Mouse (Mus musculus): ENCODE data around the gene Timm29. TPM values are rescaled to one million over a fixed set of nuclear protein-coding genes. Genes with fewer than 3 reads are reported as not detected.

Timm29 gene
- 1.9 TPM for polyA plus RNA-seq (2017; shearing (Covaris generic))

DNA sequence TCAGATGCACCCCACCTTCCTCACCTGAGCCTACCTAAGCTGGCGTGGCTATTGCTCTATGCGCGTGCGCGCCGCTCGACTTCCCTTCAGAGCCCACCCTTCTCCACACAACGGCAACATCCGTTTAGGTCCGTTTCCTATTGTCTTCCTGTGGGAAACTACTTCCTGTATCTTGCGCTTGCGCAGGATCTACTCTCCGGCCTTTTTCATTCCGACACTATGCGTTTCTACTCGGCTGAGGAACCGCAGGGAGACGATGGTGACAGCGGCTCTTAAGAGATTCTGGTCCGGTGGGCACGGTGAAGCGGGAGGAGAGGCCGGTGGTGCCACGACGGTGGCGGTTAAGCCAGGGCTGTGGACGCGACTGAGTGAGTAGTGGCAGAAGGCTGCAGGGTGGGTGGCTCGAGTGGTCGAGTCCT, at the start of gene Timm29, which contains the start of gene Yipf2:
Gene Timm29 (plus strand): TSS at position 20 of the 419 bp plus-strand sequence.
Gene Yipf2 (minus strand): TSS at position 126 of the 419 bp plus-strand sequence.

DNA sequence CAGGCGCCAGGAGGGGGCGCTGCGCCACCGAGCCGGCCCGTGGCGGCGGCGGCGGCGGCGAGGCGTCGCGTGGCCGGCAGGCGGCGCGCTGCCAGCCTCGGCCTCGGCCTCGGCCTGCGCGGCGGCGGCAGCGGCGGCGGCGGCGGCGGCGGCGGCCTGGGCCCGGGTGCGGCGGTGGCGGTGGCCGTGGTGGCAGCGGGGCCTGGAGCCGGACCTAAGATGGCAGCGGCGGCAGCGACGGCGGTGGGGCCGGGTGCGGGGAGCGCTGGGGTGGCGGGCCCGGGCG, 45.8 kb upstream of the Timm29 start, which contains the start of gene Carm1:
Gene Carm1 (plus strand): TSS at position 106 of the 286 bp plus-strand sequence.

DNA sequence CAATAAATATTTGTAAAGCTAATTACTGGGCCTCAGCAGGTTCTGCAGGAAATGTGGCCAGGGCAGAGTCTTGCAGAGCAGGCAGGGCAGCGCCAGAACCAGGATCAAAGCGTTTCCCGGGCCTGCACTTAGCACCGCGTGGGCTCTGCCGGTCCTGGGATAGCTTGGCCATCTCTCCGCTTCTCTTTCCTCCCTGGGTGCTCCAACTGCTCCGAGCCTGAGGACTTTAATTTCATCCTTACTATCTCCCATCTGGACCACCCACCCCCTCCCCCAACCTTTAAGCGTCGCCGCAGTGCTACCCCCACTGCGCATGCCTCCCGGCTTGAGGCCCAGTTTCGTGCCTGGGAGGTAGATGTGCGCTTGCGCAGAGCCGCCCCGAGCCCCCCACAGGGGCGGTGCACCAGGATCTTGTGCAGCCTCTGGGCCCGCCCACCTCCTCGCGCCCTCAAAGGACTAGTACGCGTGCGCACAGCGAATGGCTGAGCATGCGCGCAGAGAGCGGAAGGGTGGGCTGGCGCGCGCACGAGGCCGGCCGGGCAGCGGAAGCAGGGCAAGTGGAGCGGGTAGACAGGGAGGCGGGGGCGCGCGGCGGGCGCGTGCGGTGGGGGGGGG, 23.2 kb downstream of the Timm29 start, which contains the start of gene Smarca4:
Gene Smarca4 (plus strand): TSS at position 553 of the 615 bp plus-strand sequence.

Other genes starting within 250 kb of the Timm29 start
- 69.7 TPM for gene Ilf3, start 224.9 kb upstream of the Timm29 start, polyA plus RNA-seq (2017; shearing (Covaris generic))
- 35.2 TPM for gene Qtrt1, start 180.9 kb upstream of the Timm29 start, polyA plus RNA-seq (2017; shearing (Covaris generic))
- 264 TPM for gene Dnm2, start 167.8 kb upstream of the Timm29 start, polyA plus RNA-seq (2017; shearing (Covaris generic))
- gene Tmed1, start 82.5 kb upstream of the Timm29 start, polyA plus RNA-seq (2017; shearing (Covaris generic)): 6.4 TPM
- gene AB124611, start 66.5 kb upstream of the Timm29 start, polyA plus RNA-seq (2017; shearing (Covaris generic)): 32.2 TPM
- 7.6 TPM for gene Carm1, start 45.8 kb upstream of the Timm29 start, polyA plus RNA-seq (2017; shearing (Covaris generic))
- 28.7 TPM for gene Yipf2, start 106 bp downstream of the Timm29 start, polyA plus RNA-seq (2017; shearing (Covaris generic))
- gene Smarca4, start 23.4 kb downstream of the Timm29 start, polyA plus RNA-seq (2017; shearing (Covaris generic)): 64.6 TPM
- 37.3 TPM for gene Ldlr, start 130.8 kb downstream of the Timm29 start, polyA plus RNA-seq (2017; shearing (Covaris generic))
- gene Spc24, start 167.6 kb downstream of the Timm29 start, polyA plus RNA-seq (2017; shearing (Covaris generic)): 11.6 TPM
- gene Kank2, start 206.0 kb downstream of the Timm29 start, polyA plus RNA-seq (2017; shearing (Covaris generic)): not detected
- not detected for gene Angptl8, start 242.8 kb downstream of the Timm29 start, polyA plus RNA-seq (2017; shearing (Covaris generic))